Mouse (Mus musculus): ENCODE results near the gene Jarid2. TPM values are rescaled to one million over a fixed set of nuclear protein-coding genes. Genes with fewer than 3 reads are reported as not detected.
A peak's percentile ranks its signal among the peaks of the same experiment; 100 is the strongest.
"Not testable (repeated sequence)": the region's sequence is repeated elsewhere in the genome, so short reads cannot be mapped to it uniquely, and the experiment has no call there.

Jarid2 gene
- polyA plus RNA-seq, 1 experiment from 2014 or later = 28.0 TPM

GRCm38 (mm10) chr13:44833353-44833752 is 104.1 kb downstream of the Jarid2 start:
- Histone ChIP-seq H3K36me3 (ENCODE audit: control insufficient read depth, insufficient read depth, low read length) (no peaks in the 10 kb centered on the region), H3K4me1 (ENCODE audit: control insufficient read depth, insufficient read depth, low read length) (no peaks in the 10 kb centered on the region), H3K9me3 (ENCODE audit: control insufficient read depth, low read length) (no peaks in the 10 kb centered on the region), H3K4me3 (ENCODE audit: low read depth, low read length) (no peak overlapping the region), H3K27me3 (ENCODE audit: control insufficient read depth, insufficient read depth, low read length) (no peaks in the 10 kb centered on the region), H3K27ac (ENCODE audit: low read depth, low read length) (no peak overlapping the region), H3K4me2 (ENCODE audit: low read depth, low read length) (no peak overlapping the region), H3K9ac (replicated peaks; ENCODE audit: low read depth, low read length) (no peak overlapping the region)
- peak; percentile 51 for ATAC-seq (ENCODE audit: low read depth)
- 67% methylated on average over 3 of the region's 3 CpGs for WGBS

- peaks cover 13% of the 10 kb centered on the region; the same call in 1 of the 2 replicates for H3K4me1 ChIP-seq (ENCODE audit: control insufficient read depth, insufficient read depth, low read length)
- H3K27me3 ChIP-seq (ENCODE audit: control insufficient read depth, insufficient read depth, low read length) = no peaks in the 10 kb centered on the region
- no peak overlapping the region for H3K4me3 ChIP-seq (ENCODE audit: low read depth, low read length)
- H3K4me2 ChIP-seq (ENCODE audit: low read depth, low read length) = no peak overlapping the region
- ATAC-seq (ENCODE audit: low read depth) = no peak
- no peaks in the 10 kb centered on the region for H3K36me3 ChIP-seq (ENCODE audit: control insufficient read depth, insufficient read depth, low read length)
- no peak overlapping the region for H3K9ac ChIP-seq (replicated peaks; ENCODE audit: low read depth, low read length)
- no peaks in the 10 kb centered on the region for H3K9me3 ChIP-seq (ENCODE audit: control insufficient read depth, low read length)
- WGBS = 76% methylated on average over 6 of the region's 6 CpGs
- no peak overlapping the region for H3K27ac ChIP-seq (ENCODE audit: low read depth, low read length)
These were observed 108.2 kb downstream of the Jarid2 start for GRCm38 (mm10) chr13:44837445-44837844.

GRCm38 (mm10) chr13:44839866-44840835 is 110.9 kb downstream of the Jarid2 start:
- peak; percentile 95 for ATAC-seq (ENCODE audit: low read depth)
- peak overlapping the region; percentile 71 for H3K4me2 ChIP-seq (ENCODE audit: low read depth, low read length)
- H3K9ac ChIP-seq (replicated peaks; ENCODE audit: low read depth, low read length) = peak overlapping the region; percentile 72
- no peaks in the 10 kb centered on the region for H3K27me3 ChIP-seq (ENCODE audit: control insufficient read depth, insufficient read depth, low read length)
- under 1% methylated on average over 20 of the region's 20 CpGs for WGBS
- H3K9me3 ChIP-seq (ENCODE audit: control insufficient read depth, low read length) = no peaks in the 10 kb centered on the region
- H3K4me3 ChIP-seq (ENCODE audit: low read depth, low read length) = peak overlapping the region; percentile 45
- peaks cover 25% of the 10 kb centered on the region for H3K4me1 ChIP-seq (ENCODE audit: control insufficient read depth, insufficient read depth, low read length)
- no peaks in the 10 kb centered on the region for H3K36me3 ChIP-seq (ENCODE audit: control insufficient read depth, insufficient read depth, low read length)
- H3K27ac ChIP-seq (ENCODE audit: low read depth, low read length) = peak overlapping the region; percentile 95

GRCm38 (mm10) chr13:44851426-44851825 is 122.2 kb downstream of the Jarid2 start:
- Histone ChIP-seq H3K27ac (ENCODE audit: low read depth, low read length) (no peak overlapping the region), H3K4me1 (ENCODE audit: control insufficient read depth, insufficient read depth, low read length) (0 out of 2 replicates have a peak, but pooled peaks cover 9% of the 10 kb centered on the region), H3K4me3 (ENCODE audit: low read depth, low read length) (no peak overlapping the region), H3K4me2 (ENCODE audit: low read depth, low read length) (no peak overlapping the region), H3K27me3 (ENCODE audit: control insufficient read depth, insufficient read depth, low read length) (no peaks in the 10 kb centered on the region), H3K9ac (replicated peaks; ENCODE audit: low read depth, low read length) (no peak overlapping the region), H3K36me3 (ENCODE audit: control insufficient read depth, insufficient read depth, low read length) (0 out of 2 replicates have a peak, but pooled peaks cover 7% of the 10 kb centered on the region), H3K9me3 (ENCODE audit: control insufficient read depth, low read length) (no peaks in the 10 kb centered on the region)
- no peak for ATAC-seq (ENCODE audit: low read depth)
- 46% methylated on average over 2 of the region's 2 CpGs for WGBS

- H3K4me1 ChIP-seq (ENCODE audit: control insufficient read depth, insufficient read depth, low read length) = 0 out of 2 replicates have a peak, but pooled peaks cover 9% of the 10 kb centered on the region
- no peak for ATAC-seq (ENCODE audit: low read depth)
- no peaks in the 10 kb centered on the region for H3K9me3 ChIP-seq (ENCODE audit: control insufficient read depth, low read length)
- H3K27ac ChIP-seq (ENCODE audit: low read depth, low read length) = no peak overlapping the region
- no peaks in the 10 kb centered on the region for H3K27me3 ChIP-seq (ENCODE audit: control insufficient read depth, insufficient read depth, low read length)
- no peak overlapping the region for H3K4me2 ChIP-seq (ENCODE audit: low read depth, low read length)
- 0 out of 2 replicates have a peak, but pooled peaks cover 7% of the 10 kb centered on the region for H3K36me3 ChIP-seq (ENCODE audit: control insufficient read depth, insufficient read depth, low read length)
- H3K9ac ChIP-seq (replicated peaks; ENCODE audit: low read depth, low read length) = no peak overlapping the region
- H3K4me3 ChIP-seq (ENCODE audit: low read depth, low read length) = no peak overlapping the region
- WGBS = 82% methylated on average over 3 of the region's 3 CpGs
These were observed 122.8 kb downstream of the Jarid2 start for GRCm38 (mm10) chr13:44852024-44852423.

- H3K4me2 ChIP-seq (ENCODE audit: low read depth, low read length) = no peak overlapping the region
- H3K4me1 ChIP-seq (ENCODE audit: control insufficient read depth, insufficient read depth, low read length) = no peaks in the 10 kb centered on the region
- H3K9ac ChIP-seq (replicated peaks; ENCODE audit: low read depth, low read length) = no peak overlapping the region
- no peaks in the 10 kb centered on the region for H3K36me3 ChIP-seq (ENCODE audit: control insufficient read depth, insufficient read depth, low read length)
- no peaks in the 10 kb centered on the region for H3K9me3 ChIP-seq (ENCODE audit: control insufficient read depth, low read length)
- H3K27me3 ChIP-seq (ENCODE audit: control insufficient read depth, insufficient read depth, low read length) = no peaks in the 10 kb centered on the region
- no peak overlapping the region for H3K4me3 ChIP-seq (ENCODE audit: low read depth, low read length)
- no peak overlapping the region for H3K27ac ChIP-seq (ENCODE audit: low read depth, low read length)
- no peak for ATAC-seq (ENCODE audit: low read depth)
- 96% methylated on average over 2 of the region's 2 CpGs for WGBS
These were observed 136.3 kb downstream of the Jarid2 start for GRCm38 (mm10) chr13:44865566-44865965.

- 0 out of 2 replicates have a peak, but pooled peaks cover 2% of the 10 kb centered on the region for H3K4me1 ChIP-seq (ENCODE audit: control insufficient read depth, insufficient read depth, low read length)
- no peak overlapping the region for H3K27ac ChIP-seq (ENCODE audit: low read depth, low read length)
- no peaks in the 10 kb centered on the region for H3K36me3 ChIP-seq (ENCODE audit: control insufficient read depth, insufficient read depth, low read length)
- no peak overlapping the region for H3K4me2 ChIP-seq (ENCODE audit: low read depth, low read length)
- ATAC-seq (ENCODE audit: low read depth) = peak; percentile 47; the same call in 1 of the 2 replicates
- no peak overlapping the region for H3K4me3 ChIP-seq (ENCODE audit: low read depth, low read length)
- H3K9ac ChIP-seq (replicated peaks; ENCODE audit: low read depth, low read length) = no peak overlapping the region
- H3K27me3 ChIP-seq (ENCODE audit: control insufficient read depth, insufficient read depth, low read length) = no peaks in the 10 kb centered on the region
- no peaks in the 10 kb centered on the region for H3K9me3 ChIP-seq (ENCODE audit: control insufficient read depth, low read length)
- 34% methylated on average over 4 of the region's 4 CpGs for WGBS
These were observed 138.9 kb downstream of the Jarid2 start for GRCm38 (mm10) chr13:44868037-44868650.

- H3K4me3 ChIP-seq (ENCODE audit: low read depth, low read length); H3K27me3 ChIP-seq (ENCODE audit: control insufficient read depth, insufficient read depth, low read length); H3K36me3 ChIP-seq (ENCODE audit: control insufficient read depth, insufficient read depth, low read length); H3K9me3 ChIP-seq (ENCODE audit: control insufficient read depth, low read length); H3K4me2 ChIP-seq (ENCODE audit: low read depth, low read length); H3K27ac ChIP-seq (ENCODE audit: low read depth, low read length); H3K9ac ChIP-seq (replicated peaks; ENCODE audit: low read depth, low read length); H3K4me1 ChIP-seq (ENCODE audit: control insufficient read depth, insufficient read depth, low read length): not testable (repeated sequence)
- 73% methylated on average over 47 of the region's 47 CpGs for WGBS
- ATAC-seq (ENCODE audit: low read depth) = peak; percentile 98
These were observed 140.3 kb downstream of the Jarid2 start for GRCm38 (mm10) chr13:44869418-44870119.
